Mouse (Mus musculus): ENCODE measurements around the gene Tril. TPM values are rescaled to one million over a fixed set of nuclear protein-coding genes. Genes with fewer than 3 reads are reported as not detected.

The Tril gene
- total RNA-seq (2023; ENCODE audit: inconsistent age) = not detected in 4 replicates

GRCm38 (mm10) chr6:53820486-53820985 lies at the start of gene Tril:
Tril (minus strand) TSS chr6:53820830.

Other genes with a start within 250 kb of the Tril start
- gene Cpvl, start 157.8 kb upstream of the Tril start, total RNA-seq (2023; ENCODE audit: inconsistent age) = not detected in 4 replicates
- gene Chn2, start 218.7 kb upstream of the Tril start, total RNA-seq (2023; ENCODE audit: inconsistent age) = 1.2 to 3.7 TPM (median 2.5 TPM) in 4 replicates

Data from B cell, adult (primary cell).